Mouse (Mus musculus): Measurements from ENCODE around the gene Gm5796.
"Not testable (repeated sequence)": the region's sequence is repeated elsewhere in the genome, so short reads cannot be mapped to it uniquely, and the experiment has no call there.

The Gm5796 gene

DNA sequence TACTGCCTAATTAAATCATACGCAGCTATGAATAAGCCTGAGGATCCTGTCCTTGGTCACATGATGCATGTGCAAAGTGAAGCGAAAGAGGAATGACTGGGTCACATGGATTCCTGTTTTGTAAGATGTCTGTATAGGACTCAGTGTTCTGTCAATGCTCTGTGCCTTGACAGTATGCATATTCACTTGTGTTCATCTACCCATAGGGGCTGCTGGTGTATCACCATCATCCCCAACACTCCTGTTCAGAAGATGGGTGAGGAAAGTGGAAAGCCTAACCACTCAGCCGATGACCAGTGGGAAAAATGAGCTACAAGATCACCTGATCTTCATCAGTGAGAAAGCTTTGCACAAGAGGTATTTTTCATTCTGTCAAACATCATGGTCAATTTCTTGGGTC lies at the start of gene Gm5796:
Gene Gm5796 (plus strand): TSS at position 301 of the 400 bp plus-strand sequence.
- DNase-seq (ENCODE audit: low spot score in 2 of 2) = not testable (repeated sequence)

DNA sequence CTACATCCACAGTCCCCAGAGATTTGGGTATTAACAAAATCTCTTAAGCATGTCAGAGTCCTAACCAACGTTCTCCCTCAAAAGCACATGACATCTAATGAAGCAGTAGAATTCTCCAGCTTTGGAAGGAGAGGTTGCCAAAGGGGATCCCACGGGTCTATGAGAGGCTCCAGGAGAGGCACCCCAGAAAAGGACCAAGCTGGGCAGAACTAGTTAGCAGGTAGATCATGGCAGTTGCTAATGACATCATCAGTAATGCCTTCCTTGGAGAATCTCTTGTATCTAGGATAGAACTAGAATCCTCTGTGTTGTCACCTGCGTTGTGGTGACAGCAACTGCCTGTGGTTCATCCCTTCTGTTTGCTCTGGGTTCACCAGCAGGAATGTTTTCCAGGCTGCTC lies 25.6 kb upstream of the Gm5796 start, which contains the start of gene Gm3099:
Gene Gm3099 (plus strand): TSS at position 301 of the 400 bp plus-strand sequence.
- not testable (repeated sequence) for DNase-seq (ENCODE audit: low spot score in 2 of 2)

GRCm38 (mm10) chr14:4083820-4084219 lies 60.1 kb downstream of the Gm5796 start, which contains the start of gene Gm3115:
Gm3115 (plus strand) TSS chr14:4084120.
- DNase-seq (ENCODE audit: low spot score in 2 of 2) = not testable (repeated sequence)
